In genomic region chr5:113115896-113116295, GRCm38 (mm10) we compare ENCODE assay signal across 32 mouse cellular contexts. TPM values are rescaled to one million over a fixed set of nuclear protein-coding genes. Genes with fewer than 3 reads are reported as not detected.
DNase-seq lines count a peak whose midpoint lies in the region; ATAC-seq lines count a peak whose summit lies in the region.
"Had no signal": no experiment of that assay in that cellular context is flagged by ENCODE, and none has a peak within 500 bp of the region (broad histone marks: within the 10 kb centered on the region; RNA-seq: fewer than 3 reads in every experiment).

No protein-coding gene starts in this region.

- no peaks in the 10 kb centered on the region for H3K36me3 ChIP-seq in heart, embryonic 14.5 days (ENCODE audit: control insufficient read depth, insufficient read depth, low read length)
- H3K36me3 ChIP-seq in liver, embryonic 12.5 days = no peaks in the 10 kb centered on the region
- H3K36me3 ChIP-seq in liver, embryonic 11.5 days (ENCODE audit: control insufficient read depth, insufficient read depth, low read length) = no peaks in the 10 kb centered on the region
- H3K36me3 ChIP-seq in forebrain, embryonic 16.5 days (ENCODE audit: control insufficient read depth, insufficient read depth) = no peaks in the 10 kb centered on the region
- H3K36me3 ChIP-seq: G1E; hindbrain, embryonic 12.5 days; limb, embryonic 15.5 days; stomach, embryonic 15.5 days had no signal

- no peak for DNase-seq in heart, postnatal 4 days
- DNase-seq in liver, embryonic 11.5 days (ENCODE audit: low spot score) = no peak
- peak; percentile 80 for DNase-seq in ZHBTc4 (ENCODE audit: low read depth, low spot score)
- DNase-seq in retina, embryonic 14.5 days (ENCODE audit: low spot score) = no peak
- DNase-seq: adrenal gland, postnatal 25 days; cerebellum, adult 11-12 months; cerebellum, postnatal 25 days; embryo, embryonic 11 days; forebrain, postnatal 0 days; gastrocnemius, postnatal 10 days; heart, adult 18-20 months; kidney, adult 9 months; liver, postnatal 0 days; lung, postnatal 10 days; right cerebral cortex, postnatal 25 days; thymus, adult 18-20 months; thymus, postnatal 4 days had no signal

- no peak overlapping the region for H3K4me2 ChIP-seq in heart, embryonic 14.5 days (ENCODE audit: low read length)
- H3K4me2 ChIP-seq in liver, embryonic 12.5 days = no peak overlapping the region
- H3K4me2 ChIP-seq in liver, embryonic 11.5 days = no peak overlapping the region
- no peak overlapping the region for H3K4me2 ChIP-seq in forebrain, embryonic 16.5 days (ENCODE audit: low read length)
- H3K4me2 ChIP-seq: hindbrain, embryonic 12.5 days; limb, embryonic 15.5 days; stomach, embryonic 15.5 days had no signal

- no peaks in the 10 kb centered on the region for H3K27me3 ChIP-seq in heart, embryonic 14.5 days (ENCODE audit: control insufficient read depth, insufficient read depth, low read length)
- H3K27me3 ChIP-seq in liver, embryonic 12.5 days (replicated peaks) = no peaks in the 10 kb centered on the region
- H3K27me3 ChIP-seq in liver, embryonic 11.5 days (replicated peaks; ENCODE audit: control insufficient read depth, insufficient read depth, low read length) = no peaks in the 10 kb centered on the region
- no peaks in the 10 kb centered on the region for H3K27me3 ChIP-seq in forebrain, embryonic 16.5 days (replicated peaks; ENCODE audit: control insufficient read depth, insufficient read depth, low read length)
- H3K27me3 ChIP-seq: limb, embryonic 15.5 days; stomach, embryonic 15.5 days had no signal

- 0 out of 2 replicates have a peak overlapping the region, but pooled peaks have one; percentile 11 for H3K9ac ChIP-seq in heart, embryonic 14.5 days (ENCODE audit: low read length)
- no peak overlapping the region for H3K9ac ChIP-seq in liver, embryonic 12.5 days
- no peak overlapping the region for H3K9ac ChIP-seq in liver, embryonic 11.5 days (ENCODE audit: low read depth, low read length)
- H3K9ac ChIP-seq in forebrain, embryonic 16.5 days (replicated peaks; ENCODE audit: low read depth, low read length) = no peak overlapping the region
- H3K9ac ChIP-seq: forebrain, postnatal 0 days; hindbrain, embryonic 12.5 days; limb, embryonic 15.5 days; liver, postnatal 0 days; stomach, embryonic 15.5 days had no signal

- H3K9me3 ChIP-seq in heart, embryonic 14.5 days (ENCODE audit: control insufficient read depth, low read length) = no peaks in the 10 kb centered on the region
- H3K9me3 ChIP-seq in liver, embryonic 12.5 days (replicated peaks) = no peaks in the 10 kb centered on the region
- no peaks in the 10 kb centered on the region for H3K9me3 ChIP-seq in liver, embryonic 11.5 days (ENCODE audit: control insufficient read depth, low read length)
- H3K9me3 ChIP-seq in forebrain, embryonic 16.5 days (ENCODE audit: control insufficient read depth, low read length) = no peaks in the 10 kb centered on the region
- H3K9me3 ChIP-seq: hindbrain, embryonic 12.5 days; limb, embryonic 15.5 days; stomach, embryonic 15.5 days had no signal

- no peak overlapping the region for H3K4me3 ChIP-seq in heart, embryonic 14.5 days (ENCODE audit: control insufficient read depth in 1 of 2, insufficient read depth in 1 of 2, low read depth in 1 of 2, low read length in 2 of 2)
- H3K4me3 ChIP-seq in liver, embryonic 12.5 days = no peak overlapping the region
- no peak overlapping the region for H3K4me3 ChIP-seq in liver, embryonic 11.5 days (ENCODE audit: low read depth, low read length)
- no peak overlapping the region for H3K4me3 ChIP-seq in forebrain, embryonic 16.5 days (replicated peaks; ENCODE audit: low read length)
- H3K4me3 ChIP-seq: hindbrain, embryonic 12.5 days; limb, embryonic 15.5 days; stomach, embryonic 15.5 days had no signal

- 56% methylated on average over 10 of the region's 10 CpGs for WGBS in heart, embryonic 14.5 days
- WGBS in liver, embryonic 12.5 days (ENCODE audit: insufficient replicate concordance) = 71% methylated on average over 10 of the region's 10 CpGs
- 79% methylated on average over 10 of the region's 10 CpGs for WGBS in liver, embryonic 11.5 days
- 70% methylated on average over 10 of the region's 10 CpGs for WGBS in forebrain, embryonic 16.5 days

- no peak for ATAC-seq in heart, embryonic 14.5 days (ENCODE audit: insufficient number of reproducible peaks, insufficient read depth, low FRiP score, low read depth)
- ATAC-seq in liver, embryonic 12.5 days = no peak
- no peak for ATAC-seq in liver, embryonic 11.5 days (replicated peaks; ENCODE audit: low FRiP score)
- ATAC-seq in forebrain, embryonic 16.5 days = no peak
- ATAC-seq: forebrain, postnatal 0 days; liver, postnatal 0 days had no signal

- H3K27ac ChIP-seq in heart, embryonic 14.5 days (replicated peaks in 1 of 2; ENCODE audit: control insufficient read depth in 1 of 2, insufficient read depth in 1 of 2, low read depth in 2 of 2, low read length in 2 of 2) = peak overlapping the region; percentile 95 to 98; a peak in 3 of 4 replicates
- H3K27ac ChIP-seq in liver, embryonic 12.5 days = 0 out of 2 replicates have a peak overlapping the region, but pooled peaks have one; percentile 87
- no peak overlapping the region for H3K27ac ChIP-seq in liver, embryonic 11.5 days (ENCODE audit: low read depth, low read length)
- no peak overlapping the region for H3K27ac ChIP-seq in forebrain, embryonic 16.5 days (ENCODE audit: low read length)
- H3K27ac ChIP-seq: hindbrain, embryonic 12.5 days; limb, embryonic 15.5 days had no signal

- H3K4me1 ChIP-seq in heart, embryonic 14.5 days (ENCODE audit: control insufficient read depth in 2 of 2, insufficient read depth in 2 of 2, low read length in 2 of 2) = peaks cover 69 to 90% of the 10 kb centered on the region in 2 experiments
- H3K4me1 ChIP-seq in liver, embryonic 12.5 days = peaks cover 84% of the 10 kb centered on the region
- peaks cover 64% of the 10 kb centered on the region for H3K4me1 ChIP-seq in liver, embryonic 11.5 days (replicated peaks; ENCODE audit: control insufficient read depth, insufficient read depth, low read length)
- H3K4me1 ChIP-seq in forebrain, embryonic 16.5 days (replicated peaks; ENCODE audit: control insufficient read depth, insufficient read depth, low read length) = peaks cover 27% of the 10 kb centered on the region

RNA-seq across cellular contexts. Expression of gene Crybb3, which starts 34.5 kb away (rescaled TPM):
- 0.91 and 1.1 TPM in 2 replicates for polyA plus RNA-seq in heart, embryonic 14.5 days (2014; fragmentation: Nextera tagmentation; extraction: Ambion mirVana)
- total RNA-seq in heart, postnatal 4 days (2021) = 1 to 10 TPM; 1.4 to 1.7 TPM
- not detected in 2 replicates for polyA plus RNA-seq in liver, embryonic 12.5 days (2016; fragmentation: Nextera tagmentation; extraction: Ambion mirVana)
- polyA plus RNA-seq in liver, embryonic 11.5 days (2014; fragmentation: Nextera tagmentation; extraction: Ambion mirVana) = 0.27 and 0.49 TPM in 2 replicates
- 0.56 and 0.94 TPM in 2 replicates for polyA plus RNA-seq in forebrain, embryonic 16.5 days (2015; fragmentation: Nextera tagmentation; extraction: Ambion mirVana)
- total RNA-seq: G1E; megakaryocyte-erythroid progenitor cell, adult 5-6 weeks; neutrophil, adult 5-6 weeks had no signal
- polyA plus RNA-seq: G1E had no signal

RNA-seq across cellular contexts. Expression of gene Crybb2, which starts 46.0 kb away (rescaled TPM):
- not detected in 2 replicates for polyA plus RNA-seq in heart, embryonic 14.5 days (2014; fragmentation: Nextera tagmentation; extraction: Ambion mirVana)
- not detected for total RNA-seq in heart, postnatal 4 days (2021)
- not detected in 2 replicates for polyA plus RNA-seq in liver, embryonic 12.5 days (2016; fragmentation: Nextera tagmentation; extraction: Ambion mirVana)
- polyA plus RNA-seq in liver, embryonic 11.5 days (2014; fragmentation: Nextera tagmentation; extraction: Ambion mirVana) = not detected in 2 replicates
- not detected in 2 replicates for polyA plus RNA-seq in forebrain, embryonic 16.5 days (2015; fragmentation: Nextera tagmentation; extraction: Ambion mirVana)
- total RNA-seq: adrenal gland, postnatal 25 days; forebrain, postnatal 0 days; G1E; gastrocnemius, postnatal 10 days; heart, adult 18-20 months; layer of hippocampus, postnatal 14 days; left cerebral cortex, postnatal 10 days; megakaryocyte-erythroid progenitor cell, adult 5-6 weeks; midbrain, postnatal 0 days; neutrophil, adult 5-6 weeks had no signal
- polyA plus RNA-seq: embryonic facial prominence, embryonic 14.5 days; forebrain, postnatal 0 days; G1E; hindbrain, embryonic 12.5 days; intestine, embryonic 14.5 days; limb, embryonic 15.5 days; liver, postnatal 0 days; midbrain, postnatal 0 days; spleen, adult 2 months; stomach, embryonic 15.5 days had no signal

Comparison
In these comparisons a context has a peak if more than half of its experiments do, and no peak if none do; other contexts are left out.
1. H3K27ac ChIP-seq: peak in heart, embryonic 14.5 days (2 of 2) and liver, embryonic 12.5 days (single experiment); none in liver, embryonic 11.5 days (single experiment) and forebrain, embryonic 16.5 days (single experiment).